Mouse (Mus musculus) forebrain, postnatal 0 days (tissue): ENCODE measurements around the gene Mpo. TPM values are rescaled to one million over a fixed set of nuclear protein-coding genes. Genes with fewer than 3 reads are reported as not detected.

Source experiments
- ATAC-seq: fragments of 200-750 bp; cut with Nextera tagmentation; 2 replicates; pipeline ENCODE4 v1.8.0; 2017; ENCODE audit warnings: mild to moderate bottlenecking, moderate library complexity
- DNase-seq: peaks from one replicate; pipeline ENCODE4 v3.0.0-alpha.2; 2015
- H3K27ac ChIP-seq: fragments of 300-500 bp; sonication (generic); 2 replicates; pipeline ENCODE4 v1.5.1; 2014; ENCODE audit warnings: low read depth, mild to moderate bottlenecking, antibody characterized with exemption, low read length, moderate library complexity, mixed read lengths
- H3K27me3 ChIP-seq: fragments of 300-500 bp; sonication (generic); 2 replicates; pipeline ENCODE4 v1.6.1; 2014; ENCODE audit warnings: mild to moderate bottlenecking, low read length, mixed read lengths; ENCODE audit not compliant: insufficient read depth
- H3K36me3 ChIP-seq: fragments of 300-500 bp; sonication (generic); 2 replicates; pipeline ENCODE4 v1.6.1; 2014; ENCODE audit warnings: mild to moderate bottlenecking, moderate library complexity; ENCODE audit not compliant: insufficient read depth
- H3K4me1 ChIP-seq: fragments of 300-500 bp; sonication (generic); 2 replicates; pipeline ENCODE4 v1.6.1; 2014; ENCODE audit warnings: antibody characterized with exemption; ENCODE audit not compliant: insufficient read depth
- H3K4me2 ChIP-seq: fragments of 300-500 bp; sonication (generic); 2 replicates; pipeline ENCODE4 v1.6.1; 2014; ENCODE audit warnings: low read depth, mild to moderate bottlenecking, moderate library complexity
- H3K4me3 ChIP-seq: fragments of 300-500 bp; sonication (generic); 2 replicates; pipeline ENCODE4 v1.5.1; 2014; ENCODE audit warnings: low read depth, low read length, mixed read lengths
- H3K9ac ChIP-seq: fragments of 300-500 bp; sonication (generic); 2 replicates; pipeline ENCODE4 v1.6.1; 2014; ENCODE audit warnings: mild to moderate bottlenecking
- H3K9me3 ChIP-seq: fragments of 300-500 bp; sonication (generic); 2 replicates; pipeline ENCODE4 v1.6.1; 2016; ENCODE audit warnings: low read length
- CTCF ChIP-seq: sonication (generic); IDR thresholded peaks from 2 replicates; pipeline ENCODE4 v1.5.1; 2016; ENCODE audit warnings: antibody characterized with exemption, control low read depth, low read depth
- WGBS: fragments of 180-500 bp; shearing (Covaris S2); extraction: QIAGEN DNeasy Blood & Tissue Kit; methylation state at CpG from one replicate; pipeline ENCODE4 v1.1.7; 2014; 5-methylcytosine and 5-hydroxymethylcytosine counted together
- polyA plus RNA-seq: library from polyadenylated mRNA; unstranded; fragments of >200 nt; fragmentation: Nextera tagmentation; extraction: Ambion mirVana; gene quantifications from 2 replicates; pipeline ENCODE4 v1.2.1, GENCODE M21; 2015
- total RNA-seq: library from RNA; depleted of rRNA; stranded (reverse); fragments of >200 nt; gene quantifications from 2 replicates; pipeline ENCODE4 v1.2.3, GENCODE M21; 2014

Gene Mpo
- total and polyA plus RNA-seq, 2 experiments from 2014 or later = 0.33 TPM; not detected in 1

DNA sequence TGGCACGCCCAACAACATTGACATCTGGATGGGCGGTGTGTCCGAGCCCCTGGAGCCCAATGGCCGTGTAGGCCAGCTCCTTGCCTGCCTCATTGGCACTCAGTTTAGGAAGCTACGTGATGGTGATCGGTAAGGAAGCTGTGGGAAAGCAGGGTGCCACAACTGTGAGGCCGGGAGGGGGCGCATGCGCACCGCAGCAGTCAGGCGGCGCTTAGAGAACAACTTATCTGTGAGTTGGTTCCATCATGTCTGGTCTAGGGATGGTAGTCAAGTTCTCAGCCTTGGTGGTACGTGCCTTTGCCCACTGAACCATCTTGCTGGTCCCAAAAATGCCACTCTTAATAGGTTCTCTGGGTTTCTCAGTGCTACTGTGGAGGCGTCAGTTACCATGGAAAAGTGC, 9.2 kb downstream of the Mpo start:
- peak; percentile 57 for TF ChIP-seq CTCF
- Histone ChIP-seq H3K9me3 (no peaks in the 10 kb centered on the region), H3K4me2 (no peak overlapping the region), H3K9ac (no peak overlapping the region), H3K4me3 (no peak overlapping the region), H3K27me3 (no peaks in the 10 kb centered on the region), H3K27ac (no peak overlapping the region), H3K4me1 (no peaks in the 10 kb centered on the region), H3K36me3 (no peaks in the 10 kb centered on the region)
- 58% methylated on average over 14 of the region's 14 CpGs for WGBS
- DNase-seq (peak; percentile 41), ATAC-seq (no peak)

- DNase-seq (no peak), ATAC-seq (no peak)
- Histone ChIP-seq H3K4me3 (no peak overlapping the region), H3K9me3 (no peaks in the 10 kb centered on the region), H3K27ac (no peak overlapping the region), H3K4me1 (no peaks in the 10 kb centered on the region), H3K36me3 (no peaks in the 10 kb centered on the region), H3K4me2 (no peak overlapping the region), H3K9ac (no peak overlapping the region), H3K27me3 (no peaks in the 10 kb centered on the region)
- 65% methylated on average over 1 of the region's 1 CpGs for WGBS
- TF ChIP-seq CTCF = peak; percentile 31; the same call in 1 of the 2 replicates
These were observed 12.1 kb downstream of the Mpo start for GRCm38 (mm10) chr11:87805448-87805847.

DNA sequence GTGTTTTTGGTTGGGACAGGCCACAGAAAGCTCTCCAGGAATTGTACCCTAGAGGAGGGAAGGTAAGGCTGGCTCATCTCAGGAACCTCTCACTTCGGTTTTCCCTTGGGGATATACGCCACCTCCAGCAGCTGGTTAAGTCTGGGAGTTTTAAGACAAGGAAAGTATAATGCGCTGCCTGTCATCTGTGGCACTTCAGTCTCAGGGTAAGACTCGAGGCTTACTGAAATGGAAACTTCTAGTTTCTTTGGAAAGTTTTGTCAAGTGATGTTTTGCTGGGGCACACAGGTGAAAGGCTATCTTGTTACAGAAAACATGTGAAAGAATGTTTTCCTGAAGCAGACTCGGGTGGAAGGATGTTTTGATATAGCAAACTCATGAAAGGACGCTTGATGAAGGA, 14.1 kb downstream of the Mpo start:
- WGBS = 86% methylated on average over 6 of the region's 6 CpGs
- ATAC-seq = no peak
- H3K4me2 ChIP-seq = no peak overlapping the region

DNA sequence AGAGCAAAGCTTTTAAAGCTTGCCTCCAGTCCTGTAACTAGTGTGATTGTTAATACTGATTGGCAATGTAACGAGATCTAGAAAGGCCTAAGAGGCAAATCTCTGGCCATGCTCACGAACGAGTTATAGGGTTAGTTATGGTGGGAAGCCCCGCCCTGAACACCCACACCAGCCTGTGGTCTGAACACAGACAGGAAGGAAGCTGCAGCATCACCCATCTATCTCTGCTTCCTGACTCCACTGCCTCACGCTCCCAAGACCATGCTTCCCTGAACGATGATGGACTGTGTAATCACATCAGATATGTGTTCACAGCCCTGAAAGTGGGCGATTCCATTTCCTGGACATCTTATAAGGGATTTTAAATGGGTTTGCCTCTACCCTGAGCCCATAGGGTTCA, 14.9 kb downstream of the Mpo start:
- no peaks in the 10 kb centered on the region for H3K27me3 ChIP-seq
- H3K9ac ChIP-seq = no peak overlapping the region
- WGBS = 86% methylated on average over 7 of the region's 7 CpGs
- DNase-seq = no peak
- H3K4me2 ChIP-seq = no peak overlapping the region
- no peak for ATAC-seq
- no peaks in the 10 kb centered on the region for H3K36me3 ChIP-seq
- TF ChIP-seq CTCF = no peak
- no peak overlapping the region for H3K27ac ChIP-seq
- H3K4me3 ChIP-seq = no peak overlapping the region
- H3K9me3 ChIP-seq = no peaks in the 10 kb centered on the region
- no peaks in the 10 kb centered on the region for H3K4me1 ChIP-seq

More for the DNA sequence above, 14.1 kb downstream of the Mpo start:
- H3K27me3 ChIP-seq = no peaks in the 10 kb centered on the region
- no peak for DNase-seq
- no peaks in the 10 kb centered on the region for H3K4me1 ChIP-seq
- no peak overlapping the region for H3K27ac ChIP-seq
- H3K9me3 ChIP-seq = no peaks in the 10 kb centered on the region
- TF ChIP-seq CTCF = no peak
- H3K36me3 ChIP-seq = no peaks in the 10 kb centered on the region
- H3K9ac ChIP-seq = no peak overlapping the region
- no peak overlapping the region for H3K4me3 ChIP-seq

GRCm38 (mm10) chr11:87811396-87811795, 18.0 kb downstream of the Mpo start:
- peak; percentile 71 for ATAC-seq
- Histone ChIP-seq H3K9me3 (no peaks in the 10 kb centered on the region), H3K27me3 (no peaks in the 10 kb centered on the region), H3K4me1 (no peaks in the 10 kb centered on the region), H3K9ac (no peak overlapping the region), H3K27ac (peak overlapping the region; percentile 59; the same call in 1 of the 2 replicates), H3K36me3 (no peaks in the 10 kb centered on the region), H3K4me3 (no peak overlapping the region), H3K4me2 (no peak overlapping the region)
- no peak for TF ChIP-seq CTCF
- peak; percentile 38 for DNase-seq
- 50% methylated on average over 4 of the region's 4 CpGs for WGBS

DNA sequence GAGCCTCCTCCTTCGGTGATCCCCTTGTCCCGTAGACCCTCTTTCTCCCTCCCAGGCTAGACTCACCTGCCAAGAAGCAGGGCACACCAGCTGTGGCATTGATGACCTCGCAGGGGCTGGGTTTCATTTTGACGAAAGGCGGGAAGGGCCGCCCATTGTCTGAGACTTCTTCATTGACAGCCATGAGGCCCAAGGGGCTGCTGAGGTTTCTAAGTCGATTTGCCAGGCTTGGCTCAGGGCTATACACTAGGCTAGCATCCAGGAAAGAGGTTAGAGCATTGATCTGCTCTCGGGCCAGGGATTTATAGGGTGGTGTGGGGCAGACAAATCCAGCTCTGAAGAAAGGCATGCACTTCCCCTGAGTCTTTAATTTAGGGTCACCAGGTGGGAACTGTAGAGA, 21.4 kb downstream of the Mpo start:
- Histone ChIP-seq H3K9ac (no peak overlapping the region), H3K4me2 (no peak overlapping the region), H3K27ac (no peak overlapping the region), H3K9me3 (no peaks in the 10 kb centered on the region), H3K36me3 (no peaks in the 10 kb centered on the region), H3K4me3 (no peak overlapping the region), H3K27me3 (no peaks in the 10 kb centered on the region), H3K4me1 (no peaks in the 10 kb centered on the region)
- no peak for TF ChIP-seq CTCF
- ATAC-seq (no peak), DNase-seq (no peak)
- WGBS = 65% methylated on average over 8 of the region's 8 CpGs

GRCm38 (mm10) chr11:87816707-87817442, 23.5 kb downstream of the Mpo start:
- H3K4me1 ChIP-seq = no peaks in the 10 kb centered on the region
- peak; percentile 89 for TF ChIP-seq CTCF
- 2% methylated on average over 31 of the region's 31 CpGs for WGBS
- H3K9ac ChIP-seq = peak overlapping the region; percentile 55
- no peak overlapping the region for H3K27ac ChIP-seq
- H3K4me3 ChIP-seq = peak overlapping the region; percentile 34
- H3K4me2 ChIP-seq = peak overlapping the region; percentile 52
- H3K36me3 ChIP-seq = no peaks in the 10 kb centered on the region
- H3K9me3 ChIP-seq = no peaks in the 10 kb centered on the region
- DNase-seq (peak; percentile 78), ATAC-seq (peak; percentile 89)
- no peaks in the 10 kb centered on the region for H3K27me3 ChIP-seq
